Mouse (Mus musculus): ENCODE results near the gene Hdac7.

DNA sequence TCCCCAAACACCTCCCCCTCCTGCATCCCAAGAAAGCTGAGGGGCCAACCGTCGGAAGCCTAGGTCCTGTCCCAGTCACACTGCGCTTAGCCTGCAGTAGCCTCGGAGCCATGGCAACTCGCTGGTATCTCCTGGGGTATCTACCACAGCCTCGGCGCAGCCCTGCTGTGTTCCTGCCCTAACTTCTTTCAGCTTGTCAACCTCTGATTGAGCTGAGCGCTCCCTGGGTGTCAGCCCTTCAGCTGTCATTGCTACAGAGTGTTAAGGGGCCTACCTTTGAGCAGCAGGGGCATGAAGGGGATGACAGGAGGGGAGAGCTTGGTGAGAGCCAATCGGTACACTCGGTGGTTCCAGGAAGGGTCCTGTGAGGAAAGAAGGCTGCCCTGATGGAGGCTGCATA, 96.0 kb downstream of the Hdac7 start:
- TF ChIP-seq CTCF (IDR thresholded peaks at IDR 0.05; ENCODE audit: control insufficient read depth, insufficient read depth, low read length): no peak
- TF ChIP-seq POLR2A (IDR thresholded peaks at IDR 0.05; ENCODE audit: borderline replicate concordance, control insufficient read depth, low read depth, low read length): no peak
